Mouse (Mus musculus) T-cell, adult 2 months (primary cell): ENCODE results near the gene Lrg1.
A peak's percentile ranks its signal among the peaks of the same experiment; 100 is the strongest.

Experiments used
- DNase-seq: peaks from one replicate; pipeline ENCODE4 v3.0.0; 2022; ENCODE audit warnings: low spot score

Lrg1 gene

DNA sequence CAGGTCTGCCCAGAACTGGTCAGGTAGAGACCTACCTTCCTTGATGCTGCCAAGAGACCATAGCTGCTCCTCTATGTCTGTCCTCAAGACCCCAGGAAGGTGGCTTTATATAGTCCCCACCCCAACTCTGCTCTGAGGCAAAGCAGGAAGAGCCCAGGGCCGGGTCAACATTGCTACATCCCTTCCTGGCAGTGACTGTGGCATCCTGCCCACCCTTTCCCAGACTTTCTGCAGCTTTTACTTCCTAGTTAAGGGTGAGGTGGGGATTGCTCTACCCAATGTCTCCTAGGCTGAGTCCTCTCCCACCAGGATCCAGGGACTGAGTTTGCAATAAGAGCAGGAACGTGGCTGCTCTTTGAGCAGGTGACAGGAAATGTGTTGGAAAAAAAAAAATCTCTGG lies at the start of gene Lrg1:
TSS of gene Lrg1 (minus strand) at position 176 of the 400 bp plus-strand sequence.
- no peak for DNase-seq

DNA sequence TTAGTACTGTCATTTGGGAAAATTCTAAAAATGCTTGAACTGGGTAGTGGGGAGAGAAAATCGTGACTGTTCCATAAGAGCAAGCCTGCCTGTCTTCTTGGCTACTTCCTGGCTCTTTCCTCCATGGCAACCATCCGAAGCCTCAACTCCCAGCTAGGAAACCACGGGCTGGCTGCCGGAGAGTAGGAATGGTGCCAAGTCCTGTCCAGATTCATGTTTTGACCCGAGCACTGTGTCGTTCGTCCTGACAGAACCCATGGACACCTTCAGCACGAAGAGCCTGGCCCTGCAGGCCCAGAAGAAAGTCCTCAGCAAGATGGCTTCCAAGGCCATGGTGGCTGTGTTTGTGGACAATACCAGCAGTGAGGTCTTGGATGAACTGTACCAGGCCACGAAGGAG lies 49.7 kb upstream of the Lrg1 start:
- DNase-seq = no peak

DNA sequence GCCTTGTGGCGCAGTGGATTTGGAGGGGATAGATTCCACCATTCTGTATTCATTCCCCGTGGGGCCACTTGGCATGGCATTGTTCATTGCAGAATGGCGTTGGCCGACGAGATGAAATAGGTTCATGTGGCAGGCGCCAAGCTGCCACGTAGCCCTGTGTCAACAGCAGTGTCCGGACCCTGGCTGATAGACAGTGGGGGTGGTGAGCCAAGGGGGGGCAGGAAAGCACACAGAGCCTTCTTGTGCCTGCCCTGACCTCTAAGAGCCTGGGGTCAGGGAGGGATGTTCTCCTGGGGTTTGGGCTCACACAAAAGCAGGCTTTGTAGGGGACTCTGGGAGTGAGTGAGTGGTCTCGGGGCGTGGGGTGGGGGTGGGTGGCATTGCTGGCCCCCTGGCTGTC lies 48.8 kb upstream of the Lrg1 start:
- DNase-seq = no peak

DNA sequence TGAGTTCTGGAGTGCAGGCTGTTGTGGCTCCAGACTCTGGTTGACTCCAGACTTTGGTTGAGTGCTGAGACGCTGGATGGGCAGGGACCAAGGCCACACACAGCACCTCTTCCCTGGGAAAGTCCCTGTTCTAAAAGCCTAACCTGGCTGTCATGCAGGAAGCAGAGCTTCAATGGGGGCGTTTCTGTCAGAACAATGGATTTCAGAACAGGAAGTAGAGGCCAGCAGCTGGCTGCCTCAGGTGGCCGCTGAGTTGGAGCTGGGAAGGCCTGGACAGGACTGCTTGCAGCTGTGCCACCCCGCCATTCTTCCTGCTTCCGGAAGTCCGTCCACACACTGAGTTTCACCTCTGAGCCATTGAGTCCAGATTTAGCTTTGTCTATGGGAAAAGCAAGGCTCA lies 48.0 kb upstream of the Lrg1 start:
- no peak for DNase-seq

GRCm38 (mm10) chr17:56165671-56166070 lies 43.9 kb upstream of the Lrg1 start:
- no peak for DNase-seq

GRCm38 (mm10) chr17:56164510-56164909 lies 42.7 kb upstream of the Lrg1 start:
- DNase-seq = no peak

- DNase-seq = peak; percentile 84
Measured at GRCm38 (mm10) chr17:56163523-56164102, 41.8 kb upstream of the Lrg1 start.

GRCm38 (mm10) chr17:56162231-56162774 lies 40.5 kb upstream of the Lrg1 start, which contains the start of gene Tnfaip8l1:
Tnfaip8l1 (plus strand) TSS chr17:56162477.
- peak; percentile 90 for DNase-seq

- peak; percentile 24 for DNase-seq
Measured at GRCm38 (mm10) chr17:56159729-56160128, 37.9 kb upstream of the Lrg1 start.

- no peak for DNase-seq
Measured at GRCm38 (mm10) chr17:56153643-56154042, 31.8 kb upstream of the Lrg1 start.

GRCm38 (mm10) chr17:56149897-56150296 lies 28.1 kb upstream of the Lrg1 start:
- DNase-seq = no peak

GRCm38 (mm10) chr17:56148790-56149618 lies 27.2 kb upstream of the Lrg1 start:
- DNase-seq = no peak

DNA sequence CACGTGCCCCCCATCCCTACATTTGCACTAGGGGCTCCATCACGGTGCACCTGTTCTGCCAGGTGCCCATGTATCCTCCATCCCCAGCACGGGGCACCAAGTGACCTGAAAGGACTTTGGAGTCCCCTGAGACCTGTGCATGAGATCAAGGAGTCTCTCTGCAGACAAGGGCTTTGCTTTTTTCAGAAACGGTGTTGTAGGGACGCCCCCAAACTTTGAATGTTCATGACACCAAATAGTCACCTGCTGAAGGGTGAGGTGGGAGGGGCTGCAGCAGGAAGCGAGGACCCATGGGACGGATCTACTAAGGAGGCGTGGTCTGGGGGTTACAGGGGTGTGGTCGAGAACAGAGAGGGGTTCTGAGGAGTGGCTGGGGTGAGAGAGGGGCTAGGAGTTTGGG lies 26.5 kb upstream of the Lrg1 start:
- DNase-seq = no peak

DNA sequence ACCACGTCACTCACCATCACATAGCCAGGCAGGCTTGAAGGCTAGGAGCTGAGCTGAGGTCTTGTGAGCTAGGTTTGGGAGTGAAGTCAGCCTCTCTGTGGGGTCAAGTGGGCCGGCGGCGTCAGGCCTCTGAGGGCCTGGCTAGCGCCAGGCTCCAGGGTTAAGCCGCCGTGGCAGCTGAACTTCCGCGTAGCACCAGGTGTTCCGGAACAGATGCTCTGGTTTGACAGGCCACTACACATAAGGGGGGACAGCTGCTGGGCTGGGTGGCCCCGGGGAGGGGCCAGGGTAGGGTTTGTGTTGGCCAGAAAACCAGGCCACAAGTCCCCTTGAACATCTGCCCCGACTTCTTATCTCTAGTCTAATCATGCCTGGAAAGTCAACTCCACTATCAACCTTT lies 25.6 kb upstream of the Lrg1 start:
- DNase-seq = no peak

DNA sequence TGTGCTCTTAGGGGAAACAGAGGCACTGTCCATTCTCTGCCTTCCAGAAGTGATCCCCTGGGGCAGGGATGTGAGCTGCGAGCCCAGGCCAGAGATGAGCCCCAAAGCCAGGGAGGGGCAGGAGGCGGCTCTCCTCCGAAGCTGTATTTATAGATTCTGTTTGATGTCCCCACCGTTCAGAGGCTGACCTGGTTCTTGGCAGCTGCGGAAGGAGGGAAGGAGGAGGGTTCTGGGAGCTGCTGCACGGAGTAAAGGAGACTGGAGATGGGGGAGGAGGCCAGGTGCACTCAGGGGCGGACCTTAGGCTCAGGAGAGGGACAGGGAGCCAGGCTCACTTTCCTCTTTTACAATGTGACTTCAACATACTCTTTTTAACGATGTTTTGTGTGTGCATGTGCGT lies 24.3 kb upstream of the Lrg1 start:
- no peak for DNase-seq

DNA sequence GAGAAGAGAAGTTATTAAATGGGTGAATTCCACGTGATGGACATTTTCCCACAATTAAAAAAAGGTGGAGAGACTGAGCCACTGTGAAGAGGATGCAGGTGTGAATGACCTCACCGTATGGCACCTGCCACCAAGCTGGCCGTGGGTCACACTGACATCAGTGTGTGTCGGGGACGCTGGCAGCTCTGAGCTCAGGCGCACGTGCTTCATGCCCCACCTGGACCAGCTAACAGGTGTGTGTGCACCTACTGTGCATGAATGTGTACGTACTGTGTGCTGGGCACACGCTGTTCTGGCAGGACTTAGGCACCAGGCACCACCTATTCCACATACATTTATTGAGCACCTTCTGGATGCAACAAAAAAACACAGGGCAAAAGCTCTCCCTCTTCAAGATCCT lies 22.7 kb upstream of the Lrg1 start:
- no peak for DNase-seq

DNA sequence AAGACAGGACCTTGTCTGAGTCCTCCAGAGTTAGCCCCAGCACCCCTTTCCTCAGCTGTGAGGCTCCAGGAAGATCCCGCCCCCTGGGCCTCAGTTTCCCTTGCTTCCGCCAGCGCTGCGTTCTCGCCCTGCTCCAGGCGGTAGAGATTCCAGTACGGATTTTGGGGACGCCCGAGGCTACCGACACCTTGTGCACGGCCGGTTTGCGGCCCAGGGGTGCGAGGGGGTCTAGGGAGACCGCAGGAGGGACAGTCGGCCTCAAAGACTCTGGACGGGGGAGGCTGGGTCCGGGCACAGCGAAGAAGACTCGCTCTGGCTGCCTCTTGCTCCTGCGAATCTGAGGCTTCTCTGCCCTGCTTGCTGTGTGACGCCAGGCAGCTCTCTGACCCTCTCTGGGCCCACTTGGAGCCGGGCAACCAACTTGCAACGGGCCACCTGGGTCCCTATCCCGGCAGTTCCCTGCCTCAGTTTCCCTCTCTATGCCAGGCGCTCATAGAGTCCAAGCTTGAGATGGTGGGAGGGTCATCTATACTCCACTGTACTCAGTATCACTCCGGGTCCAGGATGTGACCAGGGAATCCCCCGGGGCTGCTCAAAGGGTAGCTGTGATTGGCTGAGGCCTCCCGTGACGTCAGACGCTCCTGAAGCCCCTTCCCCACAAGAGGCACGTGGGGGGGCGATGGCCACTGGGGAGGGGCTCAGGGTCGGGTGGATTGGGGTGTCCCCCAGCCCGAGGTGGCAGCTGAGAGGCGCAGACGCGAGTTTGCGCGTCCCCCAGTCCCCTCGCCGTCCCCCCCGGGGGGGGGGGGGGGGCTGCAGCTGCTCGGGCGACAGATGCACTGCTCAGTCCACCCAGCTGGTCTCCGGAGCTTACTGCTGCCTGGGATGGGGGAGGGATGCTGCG lies 20.2 kb upstream of the Lrg1 start:
- DNase-seq = no peak

DNA sequence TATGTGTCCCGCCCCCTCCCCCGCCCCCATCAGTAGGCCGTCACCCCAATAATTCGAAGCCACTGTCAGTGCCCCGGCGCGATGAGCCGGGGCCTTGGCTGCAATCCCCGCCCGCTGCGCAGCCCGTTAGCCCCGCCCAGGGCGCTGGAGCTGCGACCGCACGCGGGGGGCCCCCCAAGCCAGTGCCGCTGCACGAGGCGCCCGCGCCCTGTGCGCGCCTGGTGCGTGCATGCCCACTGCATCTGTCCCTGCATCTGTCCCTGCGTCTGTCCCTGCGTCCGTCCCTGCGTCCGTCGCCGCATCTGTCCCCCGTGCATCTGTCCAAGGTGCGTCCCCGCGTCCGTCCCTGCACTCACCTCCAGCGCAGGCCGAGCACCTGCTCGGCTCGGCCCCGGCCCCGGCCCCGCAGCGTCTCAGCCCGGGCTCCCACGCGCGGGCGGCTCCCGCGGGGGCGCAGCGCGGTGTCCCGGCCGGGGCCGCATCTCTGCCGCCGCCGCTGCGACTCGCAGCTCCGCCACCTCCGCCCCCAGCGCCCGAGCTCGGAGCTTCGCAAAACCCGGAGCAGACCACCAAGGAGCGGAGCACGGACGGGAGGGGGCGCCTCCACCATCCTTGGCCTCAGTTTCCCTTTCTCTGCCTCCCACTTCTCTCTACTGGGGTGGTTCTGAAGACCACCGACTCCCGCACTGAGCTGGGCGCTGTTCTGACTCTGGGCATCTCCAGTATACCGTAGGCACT lies 18.2 kb upstream of the Lrg1 start, which contains the start of gene Sema6b:
TSS of gene Sema6b (minus strand) at position 486 of the 738 bp plus-strand sequence.
- peak; percentile 29 for DNase-seq

GRCm38 (mm10) chr17:56139355-56139754 lies 17.6 kb upstream of the Lrg1 start:
- DNase-seq = no peak

GRCm38 (mm10) chr17:56137839-56138613 lies 16.2 kb upstream of the Lrg1 start:
- no peak for DNase-seq

GRCm38 (mm10) chr17:56136558-56136957 lies 14.8 kb upstream of the Lrg1 start:
- DNase-seq = no peak
